Mouse (Mus musculus) small intestine, adult 2 months (tissue): ENCODE results near the gene Dach1. TPM values are rescaled to one million over a fixed set of nuclear protein-coding genes. Genes with fewer than 3 reads are reported as not detected.

ENCODE experiments used
- H3K27ac ChIP-seq: fragments of 200-500 bp; 2 replicates; pipeline ENCODE4 v1.5.1; 2012; ENCODE audit warnings: low read depth, low read length, control low read depth, inconsistent platforms; ENCODE audit not compliant: insufficient read depth
- H3K27me3 ChIP-seq: fragments of 200-500 bp; 2 replicates; pipeline ENCODE4 v1.6.1; 2012; ENCODE audit warnings: mild to moderate bottlenecking, moderate library complexity, low read length, inconsistent platforms; ENCODE audit not compliant: control insufficient read depth, insufficient read depth
- H3K36me3 ChIP-seq: fragments of 200-500 bp; 2 replicates; pipeline ENCODE4 v1.6.1; 2012; ENCODE audit warnings: mild to moderate bottlenecking, low read length, control low read depth, inconsistent platforms; ENCODE audit not compliant: control insufficient read depth, insufficient read depth
- H3K4me1 ChIP-seq: fragments of 200-500 bp; 2 replicates; pipeline ENCODE4 v1.6.1; 2012; ENCODE audit warnings: low read length, inconsistent platforms, mixed read lengths; ENCODE audit not compliant: control insufficient read depth, insufficient read depth, insufficient read length
- H3K4me3 ChIP-seq: fragments of 200-500 bp; 2 replicates; pipeline ENCODE4 v1.5.1; 2012; ENCODE audit warnings: low read depth, mild to moderate bottlenecking, control low read depth, inconsistent platforms, low read length, moderate library complexity
- CTCF ChIP-seq: fragments of 200-500 bp; IDR thresholded peaks from 2 replicates; pipeline ENCODE4 v1.5.1; 2012; ENCODE audit warnings: low read depth, mild to moderate bottlenecking, control low read depth, inconsistent platforms, low read length, moderate library complexity, mixed read lengths; ENCODE audit not compliant: insufficient replicate concordance, insufficient read length; ENCODE audit errors: extremely low read depth
- POLR2A ChIP-seq: fragments of 200-500 bp; IDR thresholded peaks from 2 replicates; pipeline ENCODE4 v1.6.1; 2012; ENCODE audit warnings: low read depth, mild to moderate bottlenecking, control low read depth, inconsistent platforms, low read length, moderate library complexity
- WGBS: fragments of 180-500 bp; shearing (Covaris S2); methylation state at CpG from one replicate; pipeline ENCODE4 v1.1.7; 2018; 5-methylcytosine and 5-hydroxymethylcytosine counted together
- polyA plus RNA-seq: library from polyadenylated mRNA; depleted of rRNA; stranded (reverse); fragments of >200 nt; gene quantifications from 2 replicates; pipeline ENCODE4 v1.2.3, GENCODE M21; 2012

Dach1 gene
- polyA plus RNA-seq, 1 experiment = 3.9 TPM

DNA sequence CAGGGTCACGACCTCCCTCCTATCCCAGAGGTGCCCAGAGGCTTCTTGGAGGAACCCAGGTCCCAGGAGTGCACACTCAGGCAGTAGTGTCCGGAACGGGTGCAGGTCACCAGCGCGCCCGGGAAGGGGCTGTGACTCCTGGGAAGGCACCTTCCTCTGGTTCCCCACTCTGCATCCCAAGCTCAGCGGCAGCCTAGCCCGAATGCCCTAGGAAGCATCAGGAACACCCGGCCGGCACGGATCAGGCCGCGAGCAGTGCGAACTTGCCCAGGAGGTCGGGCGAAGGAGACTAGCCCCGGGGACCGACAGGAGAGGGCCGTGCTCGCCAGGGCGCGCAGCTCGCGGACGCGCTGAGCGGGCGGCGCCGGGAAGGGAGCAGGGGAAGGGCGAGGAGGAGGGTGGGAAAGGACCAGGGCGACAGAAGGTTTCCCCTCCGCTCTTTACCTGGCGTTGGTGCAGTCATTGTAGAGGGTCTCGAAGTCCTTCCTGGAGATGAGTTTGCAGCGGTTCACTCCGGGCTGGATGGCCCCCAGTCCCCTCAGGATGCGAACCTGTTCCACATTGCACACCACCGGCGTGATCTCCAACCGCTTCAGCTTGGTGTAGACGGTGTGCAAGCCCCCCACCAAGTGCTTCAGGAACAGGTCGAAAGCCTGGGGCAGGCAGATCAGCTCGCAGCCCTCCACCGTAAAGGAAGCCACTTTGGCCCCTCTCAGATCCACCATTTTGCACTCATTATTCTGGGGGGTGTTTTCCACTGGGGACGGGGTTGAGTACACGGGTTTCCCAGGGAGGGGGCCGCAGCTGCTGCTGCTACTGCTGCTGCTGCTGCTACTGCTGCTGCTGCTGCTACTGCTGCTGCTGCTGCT lies 1.3 kb downstream of the Dach1 start:
- peak overlapping the region; percentile 94 for H3K4me3 ChIP-seq
- peak overlapping the region; percentile 86 for H3K27ac ChIP-seq
- WGBS = under 1% methylated on average over 48 of the region's 48 CpGs
- TF ChIP-seq CTCF (no peak), POLR2A (no peak)
- no peaks in the 10 kb centered on the region for H3K36me3 ChIP-seq
- no peaks in the 10 kb centered on the region for H3K27me3 ChIP-seq
- H3K4me1 ChIP-seq = no peaks in the 10 kb centered on the region; the same call in 1 of the 2 replicates

- Histone ChIP-seq H3K4me1 (no peaks in the 10 kb centered on the region; the same call in 1 of the 2 replicates), H3K27ac (peak overlapping the region; percentile 86), H3K36me3 (no peaks in the 10 kb centered on the region), H3K27me3 (no peaks in the 10 kb centered on the region), H3K4me3 (peak overlapping the region; percentile 94)
- TF ChIP-seq CTCF (no peak), POLR2A (no peak; the same call in 1 of the 2 replicates)
- under 1% methylated on average over 33 of the region's 33 CpGs for WGBS
Observed at GRCm38 (mm10) chr14:98167186-98168038, 2.2 kb downstream of the Dach1 start.

DNA sequence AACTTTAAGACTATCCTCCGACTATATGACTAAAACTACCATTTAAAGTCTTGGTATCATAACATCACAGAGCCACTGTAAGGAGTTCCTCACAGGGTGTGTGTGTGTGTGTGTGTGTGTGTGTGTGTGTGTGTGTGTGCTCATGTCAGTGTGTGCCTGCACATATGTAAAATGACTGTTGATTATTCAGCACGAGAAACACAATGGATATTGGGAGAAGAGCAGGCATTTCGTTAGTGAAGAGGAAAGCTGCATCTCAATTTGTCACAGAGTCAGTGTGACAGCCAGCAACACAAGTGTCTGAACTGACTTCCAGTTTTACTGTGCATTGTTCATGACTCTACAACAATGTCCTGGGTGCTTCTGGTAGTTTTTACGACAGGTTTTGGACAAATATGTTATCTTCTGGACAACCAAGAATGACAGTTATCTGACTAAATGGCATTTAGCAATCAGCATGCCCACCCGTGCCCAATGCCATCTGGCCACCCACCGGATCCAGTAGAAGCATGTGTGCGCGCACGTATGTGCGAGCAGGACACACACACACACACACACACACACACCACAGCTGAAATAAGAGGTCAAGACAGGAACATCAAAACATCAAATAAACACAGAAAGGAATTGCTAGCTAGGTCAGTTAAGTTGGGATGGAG lies 3.1 kb downstream of the Dach1 start:
- WGBS = 24% methylated on average over 10 of the region's 10 CpGs
- Histone ChIP-seq H3K27me3 (no peaks in the 10 kb centered on the region), H3K36me3 (no peaks in the 10 kb centered on the region), H3K4me1 (no peaks in the 10 kb centered on the region), H3K27ac (peak overlapping the region; percentile 55; the same call in 1 of the 2 replicates), H3K4me3 (peak overlapping the region; percentile 47)
- TF ChIP-seq CTCF = no peak
- no peak for TF ChIP-seq POLR2A

- TF ChIP-seq CTCF (no peak), POLR2A (no peak)
- H3K36me3 ChIP-seq = no peaks in the 10 kb centered on the region
- WGBS = 81% methylated on average over 7 of the region's 7 CpGs
Observed at GRCm38 (mm10) chr14:98156753-98157152, 12.8 kb downstream of the Dach1 start.

DNA sequence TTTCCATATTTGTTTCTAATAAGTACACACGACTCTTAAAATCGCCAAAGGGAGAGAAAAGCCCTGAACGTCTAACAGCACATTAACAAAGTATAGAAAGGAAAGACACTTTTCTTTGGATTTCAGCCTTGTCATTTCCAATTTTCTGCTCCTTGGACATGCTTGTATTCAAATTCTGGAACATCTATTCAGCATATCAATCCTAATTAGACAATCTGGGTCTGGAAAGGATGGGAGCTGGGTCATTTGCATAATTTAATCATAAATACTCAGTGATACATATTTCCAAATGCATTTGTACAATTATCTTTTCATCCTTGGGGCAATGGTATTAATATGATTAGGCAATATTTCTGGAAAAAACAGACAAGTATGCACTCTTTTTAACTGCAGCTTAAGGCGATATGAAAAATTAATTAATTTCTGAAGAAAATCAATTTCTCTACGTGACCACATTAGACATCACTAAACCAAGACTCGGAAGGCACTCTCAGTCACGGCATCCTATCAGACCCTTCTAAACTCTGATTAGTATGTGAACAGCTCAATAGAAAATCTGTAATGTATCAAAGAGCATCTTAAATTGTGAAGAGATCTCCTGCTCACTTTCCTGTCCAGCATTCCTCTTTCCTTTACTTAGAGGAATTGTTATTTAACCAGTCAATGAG lies 13.7 kb downstream of the Dach1 start:
- Histone ChIP-seq H3K4me3 (no peak overlapping the region), H3K4me1 (no peaks in the 10 kb centered on the region; the same call in 1 of the 2 replicates), H3K27me3 (no peaks in the 10 kb centered on the region), H3K27ac (no peak overlapping the region), H3K36me3 (no peaks in the 10 kb centered on the region)
- WGBS = 90% methylated on average over 7 of the region's 7 CpGs
- TF ChIP-seq POLR2A (no peak), CTCF (no peak)

More at GRCm38 (mm10) chr14:98156753-98157152, 12.8 kb downstream of the Dach1 start:
- H3K4me3 ChIP-seq = no peak overlapping the region
- no peaks in the 10 kb centered on the region for H3K4me1 ChIP-seq
- no peak overlapping the region for H3K27ac ChIP-seq
- H3K27me3 ChIP-seq = no peaks in the 10 kb centered on the region

DNA sequence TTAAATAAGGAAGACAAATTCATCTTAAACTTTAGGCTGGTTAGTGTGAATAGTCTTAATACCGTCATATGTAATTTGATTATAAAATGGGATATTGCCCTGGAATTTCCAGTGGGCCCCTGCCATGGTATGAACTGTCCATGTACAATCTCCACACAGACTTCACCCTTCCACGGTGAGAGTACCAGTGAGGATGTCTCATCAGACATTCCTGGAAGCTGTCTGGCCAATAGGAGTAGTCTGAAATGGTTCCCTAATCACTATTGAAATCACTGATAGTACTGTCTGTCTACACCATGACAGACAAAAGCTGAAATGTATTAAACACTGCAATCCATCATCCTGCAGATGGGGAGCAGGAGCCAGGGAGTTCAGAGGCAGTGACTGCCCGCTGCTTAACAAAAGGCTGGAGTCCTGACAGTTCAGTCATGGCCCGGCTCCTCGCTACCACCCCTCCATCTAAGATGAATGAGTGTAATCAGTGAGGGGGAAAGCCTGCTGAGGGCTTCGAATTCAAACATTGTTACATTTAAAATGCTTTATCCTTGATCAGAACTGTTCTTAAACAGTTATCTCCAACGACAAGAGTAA lies 14.6 kb downstream of the Dach1 start:
- H3K36me3 ChIP-seq = no peaks in the 10 kb centered on the region
- H3K4me1 ChIP-seq = no peaks in the 10 kb centered on the region; the same call in 1 of the 2 replicates
- 80% methylated on average over 7 of the region's 7 CpGs for WGBS
- H3K4me3 ChIP-seq = no peak overlapping the region
- TF ChIP-seq CTCF (no peak), POLR2A (no peak)
- no peak overlapping the region for H3K27ac ChIP-seq
- H3K27me3 ChIP-seq = no peaks in the 10 kb centered on the region
